ENCODE assay signal across 9 mouse cellular contexts in genomic region chr11:97543181-97543733, GRCm38 (mm10). TPM values are rescaled to one million over a fixed set of nuclear protein-coding genes. Genes with fewer than 3 reads are reported as not detected.
DNase-seq lines count a peak whose midpoint lies in the region; ATAC-seq lines count a peak whose summit lies in the region.
"Had no signal": no experiment of that assay in that cellular context is flagged by ENCODE, and none has a peak within 500 bp of the region (broad histone marks: within the 10 kb centered on the region; RNA-seq: fewer than 3 reads in every experiment).

No protein-coding gene starts in this region.

- no peak overlapping the region for H3K4me2 ChIP-seq in heart, embryonic 11.5 days
- H3K4me2 ChIP-seq in hindbrain, embryonic 14.5 days (replicated peaks) = no peak overlapping the region
- H3K4me2 ChIP-seq in intestine, embryonic 16.5 days (ENCODE audit: low read depth, low read length) = no peak overlapping the region

- H3K9ac ChIP-seq in heart, embryonic 11.5 days (ENCODE audit: low read depth, low read length) = no peak overlapping the region
- no peak overlapping the region for H3K9ac ChIP-seq in hindbrain, embryonic 14.5 days
- H3K9ac ChIP-seq in intestine, embryonic 16.5 days (ENCODE audit: low read depth, low read length) = no peak overlapping the region

- WGBS in heart, embryonic 11.5 days (ENCODE audit: insufficient replicate concordance) = 53% methylated on average over 12 of the region's 12 CpGs
- 50% methylated on average over 12 of the region's 12 CpGs for WGBS in hindbrain, embryonic 14.5 days
- WGBS in intestine, embryonic 16.5 days = 65% methylated on average over 12 of the region's 12 CpGs

- no peak overlapping the region for H3K4me3 ChIP-seq in heart, embryonic 11.5 days (ENCODE audit: low read depth, low read length)
- no peak overlapping the region for H3K4me3 ChIP-seq in hindbrain, embryonic 14.5 days (replicated peaks; ENCODE audit: low read length)
- no peak overlapping the region for H3K4me3 ChIP-seq in intestine, embryonic 16.5 days (ENCODE audit: low read length)

- H3K27ac ChIP-seq in heart, embryonic 11.5 days (ENCODE audit: low read depth, low read length) = no peak overlapping the region
- no peak overlapping the region for H3K27ac ChIP-seq in hindbrain, embryonic 14.5 days
- H3K27ac ChIP-seq in intestine, embryonic 16.5 days (ENCODE audit: low read length) = no peak overlapping the region

- H3K9me3 ChIP-seq in heart, embryonic 11.5 days (replicated peaks; ENCODE audit: control insufficient read depth, low read length) = no peaks in the 10 kb centered on the region
- H3K9me3 ChIP-seq in hindbrain, embryonic 14.5 days (ENCODE audit: control insufficient read depth, low read length) = no peaks in the 10 kb centered on the region
- H3K9me3 ChIP-seq in intestine, embryonic 16.5 days (ENCODE audit: control insufficient read depth, low read length) = no peaks in the 10 kb centered on the region

- peak; percentile 51 to 55 for DNase-seq in heart, adult 18-20 months
- DNase-seq in 3134 (ENCODE audit: extremely low read depth, insufficient read length, low spot score) = peak; percentile 65
- DNase-seq in cerebellum, adult 18-20 months = peak; percentile 95 to 99
- DNase-seq in hindbrain, embryonic 14.5 days (ENCODE audit: low spot score) = no peak
- DNase-seq in spleen, adult 18-20 months = no peak
- no peak for DNase-seq in thymus, postnatal 36 days
- DNase-seq: gastrocnemius, postnatal 36 days had no signal

- ATAC-seq in heart, embryonic 11.5 days (replicated peaks; ENCODE audit: insufficient number of reproducible peaks, low FRiP score, low TSS enrichment) = no peak
- ATAC-seq in hindbrain, embryonic 14.5 days (ENCODE audit: low FRiP score) = peak; percentile 26; the same call in 1 of the 2 replicates
- ATAC-seq in intestine, embryonic 16.5 days = no peak

- H3K27me3 ChIP-seq in heart, embryonic 11.5 days (ENCODE audit: control insufficient read depth, insufficient read depth, low read length) = peaks cover 83% of the 10 kb centered on the region
- peaks cover 19% of the 10 kb centered on the region for H3K27me3 ChIP-seq in hindbrain, embryonic 14.5 days (ENCODE audit: control insufficient read depth, insufficient read depth, low read length)
- peaks cover 33% of the 10 kb centered on the region for H3K27me3 ChIP-seq in intestine, embryonic 16.5 days (replicated peaks; ENCODE audit: control insufficient read depth, insufficient read depth, low read length)

- no peaks in the 10 kb centered on the region for H3K36me3 ChIP-seq in heart, embryonic 11.5 days (ENCODE audit: control insufficient read depth, insufficient read depth, low read length)
- no peaks in the 10 kb centered on the region; the same call in 1 of the 2 replicates for H3K36me3 ChIP-seq in hindbrain, embryonic 14.5 days (replicated peaks; ENCODE audit: control insufficient read depth, insufficient read depth)
- H3K36me3 ChIP-seq in intestine, embryonic 16.5 days (ENCODE audit: control insufficient read depth, insufficient read depth, low read length) = no peaks in the 10 kb centered on the region

- peaks cover 8% of the 10 kb centered on the region for H3K4me1 ChIP-seq in heart, embryonic 11.5 days (ENCODE audit: control insufficient read depth, insufficient read depth, low read length)
- H3K4me1 ChIP-seq in hindbrain, embryonic 14.5 days (replicated peaks; ENCODE audit: control insufficient read depth, insufficient read depth, low read length) = peaks cover 51% of the 10 kb centered on the region
- H3K4me1 ChIP-seq in intestine, embryonic 16.5 days (ENCODE audit: control insufficient read depth, insufficient read depth, low read length) = peaks cover 8% of the 10 kb centered on the region

RNA-seq across cellular contexts. Expression of gene Srcin1, which starts 32.7 kb away (rescaled TPM):
- under 1 TPM; 0.18 to 0.25 TPM for total RNA-seq in heart, adult 18-20 months (2021)
- polyA plus RNA-seq in heart, embryonic 11.5 days (2014; fragmentation: Nextera tagmentation; extraction: Ambion mirVana) = 0.06 and 0.23 TPM in 2 replicates
- 9.1 and 11.8 TPM in 2 replicates for polyA plus RNA-seq in hindbrain, embryonic 14.5 days (2014; fragmentation: Nextera tagmentation; extraction: Ambion mirVana)
- polyA plus RNA-seq in intestine, embryonic 16.5 days (2015; fragmentation: Nextera tagmentation; extraction: Ambion mirVana) = 0.10 and 0.12 TPM in 2 replicates

RNA-seq across cellular contexts. Expression of gene 4933428G20Rik, which starts 43.1 kb away (rescaled TPM):
- total RNA-seq in heart, adult 18-20 months (2021) = not detected
- polyA plus RNA-seq in heart, embryonic 11.5 days (2014; fragmentation: Nextera tagmentation; extraction: Ambion mirVana) = 0.11 TPM in 1 of 2 replicates, not detected in the other
- polyA plus RNA-seq in hindbrain, embryonic 14.5 days (2014; fragmentation: Nextera tagmentation; extraction: Ambion mirVana) = 0.41 TPM in 1 of 2 replicates, not detected in the other
- polyA plus RNA-seq in intestine, embryonic 16.5 days (2015; fragmentation: Nextera tagmentation; extraction: Ambion mirVana) = 0.18 and 0.45 TPM in 2 replicates
- total RNA-seq: gastrocnemius, postnatal 36 days had no signal

Comparison
In these comparisons a context has a peak if more than half of its experiments do, and no peak if none do; other contexts are left out.
1. DNase-seq: peak in heart, adult 18-20 months (2 of 2), 3134 (single experiment) and cerebellum, adult 18-20 months (2 of 2); none in hindbrain, embryonic 14.5 days (single experiment), spleen, adult 18-20 months (0 of 2) and thymus, postnatal 36 days (0 of 2).